Mouse (Mus musculus): ENCODE measurements around the gene Klk5.

Klk5 gene

GRCm38 (mm10) chr7:43841701-43842100 lies at the start of gene Klk5:
Klk5 (plus strand) TSS chr7:43841971.
- DNase-seq, result no peak

- DNase-seq, result no peak
Measured at GRCm38 (mm10) chr7:43796355-43796754, 45.4 kb upstream of the Klk5 start.

- peak in 1 of 2 experiments; percentile 45 for DNase-seq
Measured at GRCm38 (mm10) chr7:43797333-43797769, 44.4 kb upstream of the Klk5 start, which contains the start of gene Klk8. Klk8 (plus strand) TSS chr7:43797577.

GRCm38 (mm10) chr7:43797844-43798462 lies 43.8 kb upstream of the Klk5 start:
- peak in 1 of 2 experiments; percentile 17 for DNase-seq

- no peak for DNase-seq
Measured at GRCm38 (mm10) chr7:43799876-43800275, 41.9 kb upstream of the Klk5 start.

- no peak for DNase-seq
Measured at GRCm38 (mm10) chr7:43810994-43811393, 30.8 kb upstream of the Klk5 start, which contains the start of gene Klk7. Klk7 (plus strand) TSS chr7:43811294.

- no peak for DNase-seq
Measured at GRCm38 (mm10) chr7:43815211-43815610, 26.6 kb upstream of the Klk5 start.

- no peak for DNase-seq
Measured at GRCm38 (mm10) chr7:43816746-43817145, 25.0 kb upstream of the Klk5 start.

- no peak for DNase-seq
Measured at GRCm38 (mm10) chr7:43821581-43821980, 20.2 kb upstream of the Klk5 start.

- no peak for DNase-seq
Measured at GRCm38 (mm10) chr7:43824199-43824598, 17.6 kb upstream of the Klk5 start, which contains the start of gene Klk6. Klk6 (plus strand) TSS chr7:43824499.

- no peak for DNase-seq
Measured at GRCm38 (mm10) chr7:43826056-43826455, 15.7 kb upstream of the Klk5 start.

GRCm38 (mm10) chr7:43827706-43828105 lies 14.1 kb upstream of the Klk5 start:
- no peak for DNase-seq

GRCm38 (mm10) chr7:43829006-43829405 lies 12.8 kb upstream of the Klk5 start:
- no peak for DNase-seq

- DNase-seq, result no peak
Measured at GRCm38 (mm10) chr7:43843801-43844200, 2.0 kb downstream of the Klk5 start.

GRCm38 (mm10) chr7:43851616-43852015 lies 9.8 kb downstream of the Klk5 start:
- DNase-seq, result no peak

- no peak for DNase-seq
Measured at GRCm38 (mm10) chr7:43854642-43855380, 13.0 kb downstream of the Klk5 start.

GRCm38 (mm10) chr7:43855709-43856108 lies 13.9 kb downstream of the Klk5 start:
- no peak for DNase-seq

GRCm38 (mm10) chr7:43856307-43856706 lies 14.5 kb downstream of the Klk5 start:
- DNase-seq, result no peak

GRCm38 (mm10) chr7:43857501-43857900 lies 15.7 kb downstream of the Klk5 start:
- no peak for DNase-seq

- DNase-seq, result no peak
Measured at GRCm38 (mm10) chr7:43860411-43860810, 18.6 kb downstream of the Klk5 start.

GRCm38 (mm10) chr7:43873237-43873636 lies 31.5 kb downstream of the Klk5 start:
- peak in 1 of 2 experiments; percentile 27 for DNase-seq

- no peak for DNase-seq
Measured at GRCm38 (mm10) chr7:43873674-43874073, 31.9 kb downstream of the Klk5 start.

- DNase-seq, result no peak
Measured at GRCm38 (mm10) chr7:43874868-43875375, 33.2 kb downstream of the Klk5 start.

GRCm38 (mm10) chr7:43876444-43876843 lies 34.7 kb downstream of the Klk5 start:
- no peak for DNase-seq
